Mouse (Mus musculus) erythroid progenitor cell, adult 5-6 weeks (primary cell): ENCODE data around the gene Pak2. TPM values are rescaled to one million over a fixed set of nuclear protein-coding genes. Genes with fewer than 3 reads are reported as not detected.

Experiments used
- ATAC-seq: replicated peaks from 2 replicates; pipeline ENCODE4 v1.8.0; 2016; ENCODE audit warnings: moderate number of reproducible peaks, mild to moderate bottlenecking, moderate TSS enrichment, inconsistent platforms; ENCODE audit not compliant: poor library complexity, low FRiP score, severe bottlenecking
- total RNA-seq, 2 experiments: library from RNA; stranded (forward) in 1 of 2; stranded (reverse) in 1 of 2; fragments of 150-400 nt in 1 of 2; fragments of 186-747, 209-891 nt in 1 of 2; gene quantifications; 2 replicates each; pipeline versions ENCODE4 v1.2.3 to v1.2.4; 2015 to 2017; ENCODE audit warnings: low replicate concordance in 2 of 2

Pak2 gene
- total RNA-seq, 2 experiments from 2014 or later, result 17.9 to 23.5 TPM

DNA sequence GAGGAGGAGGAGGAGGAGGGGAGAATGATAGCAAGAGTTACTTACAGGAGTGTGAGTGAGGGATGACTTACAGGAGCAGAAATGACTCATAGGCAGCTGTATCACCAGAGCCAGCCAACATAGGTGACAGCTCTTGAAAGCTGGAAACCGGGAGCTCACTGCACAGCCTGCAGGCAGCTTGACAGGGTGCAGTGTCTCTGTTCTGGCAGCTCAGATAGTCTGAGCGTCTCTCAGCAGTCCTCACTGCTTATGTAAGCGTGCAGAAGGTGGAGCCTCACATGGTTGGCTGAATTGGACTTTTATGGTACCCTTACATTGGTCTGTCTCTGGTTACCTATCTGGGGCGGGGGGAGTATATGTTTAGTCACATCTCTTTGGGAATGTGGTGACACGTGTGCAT lies 69.2 kb downstream of the Pak2 start:
- ATAC-seq, result no peak

DNA sequence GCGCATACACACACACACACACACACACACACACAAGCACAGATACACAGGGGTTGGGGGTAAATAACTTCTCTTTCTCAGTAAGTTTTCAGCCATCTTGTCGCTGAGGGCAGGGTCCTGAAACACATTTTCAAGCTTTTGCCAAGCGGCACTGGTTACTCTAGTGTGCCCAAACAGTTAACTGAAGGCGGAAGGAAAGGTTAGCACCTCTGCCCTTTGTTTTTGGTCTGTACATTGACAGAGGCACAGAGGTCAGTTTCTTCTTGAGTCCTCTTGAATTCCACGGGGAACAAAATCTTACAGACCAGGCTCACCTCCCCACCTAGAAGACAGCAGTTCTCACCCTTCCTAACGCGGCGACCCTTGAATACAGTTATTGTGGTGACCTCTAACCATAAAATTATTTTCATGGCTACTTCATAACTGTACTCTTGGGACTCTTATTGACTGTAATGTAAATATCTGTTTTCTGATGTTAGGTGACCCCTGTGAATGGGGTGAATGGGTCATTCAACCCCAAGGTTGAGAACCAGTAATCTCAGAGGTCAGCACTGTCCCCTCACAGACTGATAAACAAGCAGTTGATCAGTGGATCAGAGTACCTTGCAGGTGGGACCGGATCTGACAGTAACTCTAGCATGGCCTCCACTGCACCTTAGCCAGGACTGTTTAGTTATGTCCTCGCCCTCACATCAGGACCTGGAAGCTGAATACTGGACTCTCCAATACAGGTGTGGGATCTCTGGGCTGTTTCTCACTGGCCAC lies 70.4 kb downstream of the Pak2 start:
- ATAC-seq, result no peak

DNA sequence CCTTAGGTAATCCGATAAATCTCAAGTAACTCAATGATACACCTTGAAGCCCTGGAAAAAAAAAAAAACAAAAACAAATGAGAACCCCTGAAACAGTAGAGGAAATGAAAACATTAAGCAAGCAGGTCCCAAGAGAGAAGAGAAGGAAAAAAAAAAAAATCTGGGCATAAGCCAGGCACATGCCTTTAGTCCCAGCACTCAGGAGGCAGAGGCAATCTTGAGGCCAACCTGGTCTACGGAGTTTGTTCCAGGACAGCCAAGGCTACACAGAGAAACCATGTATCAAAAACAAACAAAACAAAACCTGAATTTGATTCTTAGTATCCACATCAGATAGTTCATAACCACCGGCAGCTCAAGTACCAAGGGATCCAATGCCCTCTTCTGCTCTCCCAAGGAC lies 74.4 kb downstream of the Pak2 start:
- ATAC-seq, result no peak

DNA sequence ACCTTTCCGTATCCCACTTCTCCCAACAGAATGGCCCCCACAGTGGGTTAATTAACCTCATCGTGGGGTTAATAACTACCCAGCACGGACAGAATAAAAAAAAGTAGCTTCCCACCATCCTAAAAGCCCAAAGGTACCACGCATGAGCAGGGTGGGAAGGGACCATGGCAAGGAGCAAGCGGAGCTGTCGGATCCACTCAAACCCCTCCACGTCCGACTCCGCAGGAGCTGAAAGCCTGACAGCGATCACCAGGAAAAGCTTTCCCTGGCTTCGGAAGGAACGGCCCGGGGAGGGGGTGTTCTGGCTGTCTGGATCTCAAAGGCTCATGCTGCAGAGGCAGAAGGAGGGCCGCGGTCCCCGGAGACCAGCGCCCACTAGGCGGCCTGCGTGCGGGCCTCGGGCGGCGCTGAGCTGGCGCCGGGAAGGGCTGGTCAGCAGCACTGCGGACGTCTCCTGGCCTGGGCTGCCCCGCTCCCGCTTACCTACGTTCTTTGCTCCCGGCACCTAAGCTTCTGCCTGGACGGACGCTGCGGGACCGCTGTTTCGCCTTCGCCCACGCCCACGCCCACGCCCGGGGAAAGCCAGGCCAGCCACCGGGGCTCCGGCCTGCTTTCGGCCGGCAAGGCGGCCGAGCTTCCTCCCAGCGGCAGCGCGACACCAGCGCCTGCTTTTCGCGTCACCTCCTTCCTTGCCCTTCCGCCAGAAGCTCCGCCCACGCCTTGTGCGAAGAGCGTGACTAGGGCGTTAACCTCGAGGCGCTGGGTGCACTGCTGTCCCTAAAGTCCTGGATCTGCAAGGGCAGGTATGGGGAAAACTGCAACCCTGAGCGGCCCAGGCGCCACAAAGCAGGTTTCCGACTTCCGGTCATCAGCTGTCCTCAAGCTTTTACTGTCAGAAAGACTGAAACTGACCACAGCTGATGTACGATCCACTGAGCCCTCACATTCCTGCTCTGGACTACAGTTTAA lies 76.3 kb downstream of the Pak2 start, which contains the start of gene Senp5:
Gene Senp5, minus strand, starts transcription at position 779 of the 969 bp plus-strand sequence.
- peak; percentile 100 for ATAC-seq

DNA sequence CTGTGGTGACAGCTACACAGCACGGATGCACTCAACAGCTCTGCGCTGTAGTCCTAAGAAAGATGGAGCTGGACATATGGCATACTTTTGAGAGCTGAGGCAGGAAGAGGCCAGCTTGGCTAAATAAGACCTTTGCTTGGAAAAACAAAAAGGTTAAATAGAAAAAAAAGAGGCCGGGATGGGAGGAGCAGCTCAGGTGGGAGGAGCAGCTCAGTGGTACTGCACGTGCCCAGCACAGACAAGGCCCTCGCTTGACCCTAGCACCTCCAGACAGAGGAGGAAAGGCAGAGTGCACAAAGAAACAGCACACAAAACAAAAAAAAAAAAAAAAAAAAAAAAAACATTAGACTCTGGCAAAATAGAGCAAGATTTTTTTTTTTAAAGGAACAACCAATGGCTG lies 82.8 kb downstream of the Pak2 start:
- ATAC-seq, result no peak

DNA sequence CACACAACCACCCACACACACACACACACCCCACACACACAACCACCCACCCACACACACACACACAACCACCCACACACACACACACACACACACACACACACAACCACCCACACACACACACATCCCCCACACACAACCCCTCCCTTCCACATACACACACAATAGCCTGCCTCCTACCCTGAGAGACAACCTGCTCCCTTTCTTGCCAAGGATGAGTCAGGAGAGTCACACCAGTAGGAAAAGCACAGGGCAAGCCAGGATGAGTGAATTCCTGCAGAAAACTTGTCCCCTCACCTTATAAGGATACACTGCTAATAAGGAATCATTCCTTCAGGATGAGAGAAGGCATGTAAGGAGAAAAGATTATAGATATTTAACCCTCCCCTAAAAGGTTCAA lies 85.2 kb downstream of the Pak2 start:
- no peak for ATAC-seq

DNA sequence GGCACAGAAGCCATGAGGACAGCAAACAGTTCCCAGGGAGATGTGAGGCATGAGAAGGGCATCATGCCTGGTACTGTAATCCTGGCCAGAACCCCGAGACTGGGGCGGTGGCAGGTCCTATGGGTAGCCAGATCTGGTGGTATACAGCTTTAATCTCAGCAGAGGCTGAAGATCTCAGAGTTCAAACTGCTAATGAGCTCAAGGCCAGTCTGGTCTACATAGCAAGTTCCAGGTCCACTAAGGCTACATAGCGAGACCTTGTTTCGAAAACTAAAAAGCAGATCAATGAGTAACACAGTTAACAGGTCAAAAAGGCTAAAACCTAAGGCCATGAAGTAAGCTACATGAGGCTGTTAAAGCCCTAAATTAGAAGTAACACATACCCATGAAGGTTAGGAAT lies 85.9 kb downstream of the Pak2 start:
- ATAC-seq, result no peak

DNA sequence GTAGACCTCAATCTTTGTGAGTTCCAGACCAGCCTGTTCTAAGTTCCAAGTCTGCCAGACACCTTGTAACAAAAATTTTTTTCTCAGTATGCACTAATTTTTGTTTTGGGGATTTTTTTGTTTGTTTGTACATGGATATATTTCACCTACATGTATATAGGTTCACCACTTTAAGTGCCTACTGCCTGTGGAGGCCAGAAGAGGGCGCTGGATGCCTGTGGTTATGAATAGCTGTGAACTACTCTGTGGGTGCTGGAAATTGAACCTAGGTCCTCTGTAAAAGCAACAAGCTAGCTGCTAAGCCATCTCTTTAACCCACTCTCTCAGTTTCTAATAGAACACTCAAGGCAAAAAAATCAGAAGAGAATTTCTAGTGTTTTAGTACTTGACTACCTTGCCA lies 87.1 kb downstream of the Pak2 start:
- no peak for ATAC-seq

DNA sequence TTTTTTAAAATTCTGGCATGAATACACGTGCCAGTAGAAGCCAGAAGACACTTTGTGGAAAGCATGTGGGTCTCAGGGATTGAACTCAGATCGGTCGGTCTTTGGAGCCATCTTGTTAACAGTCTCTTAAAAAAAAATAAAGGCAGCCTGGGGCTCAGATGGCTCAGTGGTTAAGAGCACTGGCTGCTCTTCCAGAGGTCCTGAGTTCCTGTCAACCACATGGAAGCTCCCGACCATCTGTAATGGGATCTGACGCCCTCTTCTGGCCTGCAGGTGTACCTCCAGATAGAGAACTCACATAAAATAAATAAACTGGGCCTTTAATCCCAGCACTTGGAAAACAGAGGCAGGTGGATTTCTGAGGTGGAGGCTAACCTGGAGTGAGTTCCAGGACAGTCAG lies 98.2 kb downstream of the Pak2 start:
- ATAC-seq, result no peak

DNA sequence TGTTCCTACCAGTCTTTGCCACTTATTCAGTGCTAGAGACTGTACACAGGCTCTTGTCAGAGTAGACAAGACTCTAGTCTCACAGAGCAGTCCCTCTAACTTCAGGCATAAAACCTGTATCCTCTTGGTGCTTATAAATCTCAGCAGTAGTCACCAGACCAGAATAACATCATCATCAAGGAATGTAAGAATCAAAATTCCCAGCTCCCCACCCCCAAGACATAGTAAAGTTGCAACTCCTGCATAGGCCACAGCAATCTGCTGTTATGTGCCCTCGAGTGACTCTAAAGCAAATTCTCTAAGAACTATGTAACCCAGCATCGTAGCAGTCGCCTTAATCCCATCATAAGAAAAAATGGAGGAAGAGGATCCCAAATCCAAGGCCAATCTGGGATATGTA lies 99.6 kb downstream of the Pak2 start:
- ATAC-seq, result no peak

DNA sequence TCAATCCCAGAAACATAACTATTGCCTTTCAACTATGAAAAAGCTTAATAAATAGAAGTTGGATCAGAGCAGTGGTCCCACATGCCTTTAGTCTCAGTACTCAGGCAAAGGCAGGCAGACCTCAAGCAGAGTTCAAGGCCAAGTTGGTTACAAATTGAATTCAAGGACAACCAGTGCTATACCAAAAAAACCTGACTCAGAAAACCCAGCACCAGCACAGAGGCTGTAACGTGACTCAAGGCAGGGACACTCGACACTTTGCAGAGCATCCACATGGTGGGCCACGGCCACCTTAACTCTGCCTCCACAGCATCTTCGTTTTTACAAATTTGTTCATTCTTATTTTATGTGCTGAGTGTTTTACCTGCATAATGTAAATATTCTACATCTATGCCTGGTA lies 103.9 kb downstream of the Pak2 start:
- ATAC-seq, result no peak

Other genes starting within 250 kb of the Pak2 start
- gene Meltf, start 200.5 kb downstream of the Pak2 start, total RNA-seq (2015; ENCODE audit: low replicate concordance), result not detected in 2 replicates
- gene Meltf, start 200.5 kb downstream of the Pak2 start, total RNA-seq (2017; ENCODE audit: low replicate concordance), result not detected in 2 replicates
- 3.2 TPM in 1 of 2 replicates, not detected in the other for gene Pigz, start 145.5 kb downstream of the Pak2 start, total RNA-seq (2015; ENCODE audit: low replicate concordance)
- gene Pigz, start 145.5 kb downstream of the Pak2 start, total RNA-seq (2017; ENCODE audit: low replicate concordance), result 0.15 and 0.39 TPM in 2 replicates
- 10.5 and 11.9 TPM in 2 replicates for gene 0610012G03Rik, start 130.8 kb downstream of the Pak2 start, total RNA-seq (2015; ENCODE audit: low replicate concordance)
- 2.1 TPM in 1 of 2 replicates, not detected in the other for gene 0610012G03Rik, start 130.8 kb downstream of the Pak2 start, total RNA-seq (2017; ENCODE audit: low replicate concordance)
- 7.9 and 9.2 TPM in 2 replicates for gene Ncbp2, start 130.8 kb downstream of the Pak2 start, total RNA-seq (2015; ENCODE audit: low replicate concordance)
- gene Ncbp2, start 130.8 kb downstream of the Pak2 start, total RNA-seq (2017; ENCODE audit: low replicate concordance), result 4.4 and 5.9 TPM in 2 replicates
- gene Senp5, start 76.1 kb downstream of the Pak2 start, total RNA-seq (2015; ENCODE audit: low replicate concordance), result 6.1 and 6.3 TPM in 2 replicates
- 4.1 and 8.7 TPM in 2 replicates for gene Senp5, start 76.1 kb downstream of the Pak2 start, total RNA-seq (2017; ENCODE audit: low replicate concordance)
- gene Pigx, start 20.4 kb upstream of the Pak2 start, total RNA-seq (2015; ENCODE audit: low replicate concordance), result 24.7 and 29.2 TPM in 2 replicates
- gene Pigx, start 20.4 kb upstream of the Pak2 start, total RNA-seq (2017; ENCODE audit: low replicate concordance), result 4.7 and 6.2 TPM in 2 replicates
- 8.8 and 10.5 TPM in 2 replicates for gene Cep19, start 20.5 kb upstream of the Pak2 start, total RNA-seq (2015; ENCODE audit: low replicate concordance)
- gene Cep19, start 20.5 kb upstream of the Pak2 start, total RNA-seq (2017; ENCODE audit: low replicate concordance), result 2.8 and 7.4 TPM in 2 replicates
- 26.3 and 40.7 TPM in 2 replicates for gene Nrros, start 86.3 kb upstream of the Pak2 start, total RNA-seq (2015; ENCODE audit: low replicate concordance)
- 8.7 and 11.8 TPM in 2 replicates for gene Nrros, start 86.3 kb upstream of the Pak2 start, total RNA-seq (2017; ENCODE audit: low replicate concordance)
- 6.1 and 7.1 TPM in 2 replicates for gene Bex6, start 100.5 kb upstream of the Pak2 start, total RNA-seq (2015; ENCODE audit: low replicate concordance)
- gene Bex6, start 100.5 kb upstream of the Pak2 start, total RNA-seq (2017; ENCODE audit: low replicate concordance), result 3.2 TPM in 1 of 2 replicates, not detected in the other
- 14.1 and 15.9 TPM in 2 replicates for gene Fbxo45, start 167.8 kb upstream of the Pak2 start, total RNA-seq (2015; ENCODE audit: low replicate concordance)
- gene Fbxo45, start 167.8 kb upstream of the Pak2 start, total RNA-seq (2017; ENCODE audit: low replicate concordance), result 17.5 and 18.5 TPM in 2 replicates
- 3.2 TPM in 1 of 2 replicates, not detected in the other for gene Wdr53, start 167.9 kb upstream of the Pak2 start, total RNA-seq (2015; ENCODE audit: low replicate concordance)
- gene Wdr53, start 167.9 kb upstream of the Pak2 start, total RNA-seq (2017; ENCODE audit: low replicate concordance), result 7.9 and 16.9 TPM in 2 replicates
- not detected in 2 replicates for gene Smco1, start 192.1 kb upstream of the Pak2 start, total RNA-seq (2015; ENCODE audit: low replicate concordance)
- not detected in 2 replicates for gene Smco1, start 192.1 kb upstream of the Pak2 start, total RNA-seq (2017; ENCODE audit: low replicate concordance)
- gene Rnf168, start 198.1 kb upstream of the Pak2 start, total RNA-seq (2015; ENCODE audit: low replicate concordance), result 20.5 and 25.6 TPM in 2 replicates
- 47.7 and 49.8 TPM in 2 replicates for gene Rnf168, start 198.1 kb upstream of the Pak2 start, total RNA-seq (2017; ENCODE audit: low replicate concordance)